Mouse (Mus musculus): Measurements from ENCODE around the gene Mief1.

DNA sequence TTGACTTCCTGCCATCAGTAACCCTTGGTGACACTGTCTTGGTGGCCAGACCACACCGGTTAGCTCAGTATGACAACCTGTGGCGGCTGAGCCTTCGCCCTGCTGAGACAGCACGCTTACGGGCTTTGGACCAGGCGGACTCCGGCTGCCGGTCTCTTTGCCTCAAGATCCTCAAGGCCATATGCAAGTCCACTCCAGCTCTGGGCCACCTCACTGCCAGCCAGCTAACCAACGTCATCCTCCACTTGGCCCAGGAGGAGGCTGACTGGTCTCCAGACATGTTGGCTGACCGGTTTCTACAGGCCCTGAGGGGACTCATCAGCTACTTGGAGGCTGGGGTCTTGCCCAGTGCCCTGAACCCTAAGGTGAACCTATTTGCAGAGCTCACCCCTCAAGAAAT, 15.9 kb downstream of the Mief1 start:
- TF ChIP-seq CTCF (conservative IDR thresholded peaks at IDR 0.05 in 1 of 2, IDR thresholded peaks at IDR 0.05 in 1 of 2; ENCODE audit: low read depth in 2 of 2, low read length in 2 of 2) (no peak), POLR2A (IDR thresholded peaks at IDR 0.05; ENCODE audit: low read depth, low read length) (no peak), MAFK (IDR thresholded peaks at IDR 0.05; ENCODE audit: insufficient replicate concordance, low read length) (no peak), ZNF384 (IDR thresholded peaks at IDR 0.05; ENCODE audit: low read depth, low read length) (no peak), CHD2 (IDR thresholded peaks at IDR 0.05; ENCODE audit: low read length) (no peak), SIN3A (IDR thresholded peaks at IDR 0.05; ENCODE audit: low read length) (no peak)
